Mouse (Mus musculus): ENCODE results near the gene Hfe.
"Not testable (repeated sequence)": the region's sequence is repeated elsewhere in the genome, so short reads cannot be mapped to it uniquely, and the experiment has no call there.

Hfe gene

DNA sequence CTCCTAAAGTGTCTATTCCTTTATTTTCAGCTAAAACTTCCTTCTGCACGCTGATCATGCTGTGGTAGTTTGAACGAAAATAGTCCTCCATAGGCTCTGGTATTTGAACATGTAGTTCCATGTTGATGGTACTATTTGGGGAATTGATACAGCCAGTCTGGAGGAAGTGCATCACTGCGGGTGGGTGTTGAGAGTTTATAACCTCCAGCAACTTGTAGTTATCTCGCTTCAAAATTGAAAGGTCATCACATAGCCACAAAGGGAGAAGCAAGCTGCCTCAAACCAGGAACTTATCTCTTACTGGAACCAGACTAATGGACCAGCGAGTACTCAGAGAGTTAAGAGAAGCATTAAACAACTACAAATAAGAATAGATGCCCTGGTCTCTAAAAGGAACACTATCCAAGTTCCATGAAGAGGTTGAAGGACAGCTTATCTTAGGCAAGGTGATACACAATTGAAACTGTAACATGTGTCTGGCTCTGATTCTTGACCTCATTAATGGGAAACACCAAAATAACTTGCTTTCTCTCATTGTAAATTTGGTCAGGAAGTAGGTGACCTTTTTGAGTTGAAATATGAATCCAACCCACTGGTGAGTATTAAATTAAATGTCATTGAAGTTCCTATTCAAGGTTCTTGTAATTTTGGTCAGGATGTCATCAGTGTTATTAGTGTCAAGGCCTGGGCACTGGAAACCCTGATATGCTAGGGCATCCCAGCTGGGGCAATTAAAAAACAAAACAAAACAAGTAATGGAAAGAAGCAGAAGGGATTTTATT is 5.8 kb upstream of the Hfe start:
- no peak for DNase-seq (ENCODE audit: low read depth, low spot score)

DNA sequence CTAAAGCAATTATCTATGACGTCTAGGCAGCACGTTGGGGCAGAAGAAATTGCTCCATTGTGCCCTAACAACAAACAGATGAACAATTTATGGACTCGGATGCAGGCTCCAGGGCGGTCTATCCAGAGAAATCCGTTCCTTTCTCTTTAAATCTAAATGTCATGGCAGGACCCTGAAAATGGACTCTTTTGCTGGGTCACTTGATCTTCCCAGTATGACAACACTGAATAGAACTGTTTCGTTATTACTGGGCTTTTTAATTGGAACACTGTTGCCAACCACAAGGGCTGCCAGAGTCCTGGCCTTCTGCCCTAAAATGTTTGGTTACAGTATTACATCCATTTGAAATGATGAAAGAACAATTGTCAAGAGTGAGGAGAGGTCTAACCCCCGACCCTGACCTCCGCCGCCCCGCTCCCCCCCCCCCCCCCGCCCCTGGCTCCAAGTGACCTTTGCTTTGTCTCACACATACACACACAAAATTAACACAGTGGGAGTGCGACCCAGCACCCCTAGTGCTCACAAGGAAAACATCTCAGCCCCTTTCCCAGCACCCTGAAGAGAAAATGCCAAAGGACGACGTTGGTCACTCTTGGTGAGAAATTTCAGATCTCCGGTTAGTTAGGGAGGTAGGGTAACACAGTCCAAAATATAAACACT is 810 bp downstream of the Hfe start:
- DNase-seq (ENCODE audit: low read depth, low spot score): no peak

GRCm38 (mm10) chr13:23708654-23709053 is 2.0 kb downstream of the Hfe start:
- peak; percentile 24 for DNase-seq (ENCODE audit: low read depth, low spot score)

GRCm38 (mm10) chr13:23708041-23708440 is 2.6 kb downstream of the Hfe start:
- DNase-seq (ENCODE audit: low read depth, low spot score): no peak

GRCm38 (mm10) chr13:23706771-23707170 is 3.9 kb downstream of the Hfe start:
- no peak for DNase-seq (ENCODE audit: low read depth, low spot score)

GRCm38 (mm10) chr13:23705751-23706356 is 4.8 kb downstream of the Hfe start:
- no peak for DNase-seq (ENCODE audit: low read depth, low spot score)

DNA sequence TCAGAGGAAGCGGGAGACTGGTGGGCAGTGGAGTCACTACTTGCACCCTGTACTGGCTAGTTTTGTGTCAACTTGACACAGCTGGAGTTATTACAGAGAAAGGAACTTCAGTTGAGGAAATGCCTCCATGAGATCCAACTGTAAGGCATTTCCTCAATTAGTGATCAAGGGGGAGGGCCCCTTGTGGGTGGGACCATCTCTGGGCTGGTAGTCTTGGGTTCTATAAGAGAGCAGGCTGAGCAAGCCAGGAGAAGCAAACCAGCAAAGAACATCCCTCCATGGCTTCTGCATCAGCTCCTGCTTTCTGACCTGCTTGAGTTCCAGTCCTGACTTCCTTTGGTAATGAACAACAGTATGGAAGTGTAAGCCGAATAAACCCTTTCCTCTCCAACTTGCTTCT is 7.9 kb downstream of the Hfe start:
- DNase-seq (ENCODE audit: low read depth, low spot score): not testable (repeated sequence)

- DNase-seq (ENCODE audit: low read depth, low spot score): no peak
Observed at GRCm38 (mm10) chr13:23702220-23702619, 8.4 kb downstream of the Hfe start.

- DNase-seq (ENCODE audit: low read depth, low spot score): peak; percentile 90
Observed at GRCm38 (mm10) chr13:23700786-23701520, 9.7 kb downstream of the Hfe start.

DNA sequence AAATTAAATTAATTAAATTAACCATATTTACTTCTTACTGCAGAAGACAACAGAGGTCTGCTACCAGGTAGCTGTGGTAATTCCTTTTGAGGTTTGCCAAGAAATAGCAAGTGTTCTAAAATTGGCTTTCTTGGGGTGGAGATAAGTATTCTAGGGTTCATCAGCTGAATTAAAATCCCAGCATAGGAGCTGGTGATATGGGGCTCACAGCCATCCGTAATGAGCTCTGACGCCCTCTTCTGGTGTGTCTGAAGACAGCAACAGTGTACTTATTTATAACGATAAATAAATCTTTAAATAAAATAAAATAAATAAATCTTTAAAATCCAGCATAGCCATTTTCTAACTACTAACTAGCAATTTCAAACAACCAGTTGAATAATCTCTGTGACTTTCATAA is 10.9 kb downstream of the Hfe start:
- DNase-seq (ENCODE audit: low read depth, low spot score): no peak

DNA sequence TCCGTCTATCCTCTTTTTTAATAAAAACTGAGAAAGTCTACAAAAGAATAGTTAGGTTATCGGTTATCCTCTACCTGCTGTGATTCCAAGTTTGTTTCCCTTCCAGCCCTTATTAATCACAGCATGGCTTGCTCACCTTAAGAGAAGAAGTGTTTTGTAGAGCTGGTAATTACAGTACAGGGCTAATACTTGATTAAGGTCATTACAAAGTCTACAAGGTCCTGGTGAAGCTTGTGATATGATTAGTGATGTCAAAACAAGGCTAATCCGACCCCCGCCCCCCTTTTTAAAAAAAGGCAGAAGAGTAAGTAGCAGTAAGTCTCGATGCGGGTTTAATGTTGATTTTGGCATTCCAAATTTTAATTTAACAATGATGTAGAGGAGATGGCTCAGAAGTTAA is 11.7 kb downstream of the Hfe start:
- DNase-seq (ENCODE audit: low read depth, low spot score): no peak

GRCm38 (mm10) chr13:23698300-23698693 is 12.4 kb downstream of the Hfe start, which contains the start of gene Hist1h4c:
TSS of gene Hist1h4c (minus strand) at chr13:23698454.
- peak; percentile 99 for DNase-seq (ENCODE audit: low read depth, low spot score)

GRCm38 (mm10) chr13:23697491-23698299 is 13.0 kb downstream of the Hfe start:
- DNase-seq (ENCODE audit: low read depth, low spot score): peak; percentile 90

DNA sequence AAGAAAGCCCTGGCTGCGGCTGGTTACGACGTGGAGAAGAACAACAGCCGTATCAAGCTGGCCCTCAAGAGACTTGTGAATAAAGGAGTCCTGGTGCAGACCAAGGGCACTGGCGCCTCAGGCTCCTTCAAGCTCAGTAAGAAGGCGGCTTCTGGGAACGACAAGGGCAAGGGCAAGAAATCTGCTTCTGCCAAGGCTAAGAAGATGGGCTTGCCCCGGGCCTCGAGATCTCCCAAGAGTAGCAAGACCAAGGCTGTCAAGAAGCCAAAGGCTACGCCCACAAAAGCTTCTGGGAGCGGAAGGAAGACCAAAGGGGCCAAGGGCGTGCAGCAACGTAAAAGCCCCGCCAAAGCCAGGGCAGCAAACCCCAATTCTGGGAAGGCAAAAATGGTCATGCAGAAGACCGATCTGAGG is 14.6 kb downstream of the Hfe start:
- DNase-seq (ENCODE audit: low read depth, low spot score): no peak

GRCm38 (mm10) chr13:23695514-23695913 is 15.1 kb downstream of the Hfe start, which contains the start of gene Hist1h1t:
TSS of gene Hist1h1t (plus strand) at chr13:23695814.
- no peak for DNase-seq (ENCODE audit: low read depth, low spot score)

DNA sequence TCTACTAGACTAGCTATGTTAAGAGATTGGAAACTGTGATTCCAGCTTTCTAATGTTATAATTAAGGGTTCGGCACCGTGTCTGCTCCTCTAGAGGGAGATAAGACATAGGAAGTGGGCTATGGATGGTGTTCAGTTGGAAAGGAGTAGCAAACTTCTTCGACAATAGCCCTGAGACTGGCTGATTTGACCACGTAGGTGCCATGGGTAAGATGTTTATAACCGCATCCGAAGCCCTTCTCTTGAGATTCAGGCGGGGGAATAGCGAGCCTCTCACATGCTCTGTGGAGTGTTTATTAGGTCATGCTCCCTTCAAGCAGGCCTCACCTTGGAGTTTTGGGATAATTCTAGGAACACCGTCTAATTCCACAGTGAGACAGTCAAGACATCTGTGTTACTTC is 15.7 kb downstream of the Hfe start:
- DNase-seq (ENCODE audit: low read depth, low spot score): no peak

GRCm38 (mm10) chr13:23693856-23694440 is 16.7 kb downstream of the Hfe start:
- DNase-seq (ENCODE audit: low read depth, low spot score): no peak

- DNase-seq (ENCODE audit: low read depth, low spot score): no peak
Observed at GRCm38 (mm10) chr13:23689459-23689858, 21.2 kb downstream of the Hfe start.

GRCm38 (mm10) chr13:23688956-23689355 is 21.7 kb downstream of the Hfe start:
- no peak for DNase-seq (ENCODE audit: low read depth, low spot score)

DNA sequence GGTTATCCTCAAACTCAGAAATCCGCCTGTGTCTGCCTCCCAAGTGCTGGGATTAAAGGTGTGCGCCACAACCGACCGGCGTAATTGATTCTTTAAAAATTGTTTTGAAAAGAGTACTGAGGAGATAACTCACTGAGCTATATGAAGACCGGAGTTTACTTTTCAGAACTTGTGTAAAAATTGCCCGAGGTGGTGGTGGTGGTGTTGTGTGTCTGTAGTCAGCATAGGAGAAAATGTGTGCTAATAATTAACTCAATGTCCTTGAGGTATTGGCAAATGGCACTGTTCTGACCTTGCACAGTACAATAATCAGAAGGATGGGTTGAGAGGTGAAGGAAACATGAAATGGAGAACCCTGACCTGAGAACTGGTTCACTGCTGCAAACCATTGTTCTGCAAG is 22.7 kb downstream of the Hfe start:
- DNase-seq (ENCODE audit: low read depth, low spot score): no peak

DNA sequence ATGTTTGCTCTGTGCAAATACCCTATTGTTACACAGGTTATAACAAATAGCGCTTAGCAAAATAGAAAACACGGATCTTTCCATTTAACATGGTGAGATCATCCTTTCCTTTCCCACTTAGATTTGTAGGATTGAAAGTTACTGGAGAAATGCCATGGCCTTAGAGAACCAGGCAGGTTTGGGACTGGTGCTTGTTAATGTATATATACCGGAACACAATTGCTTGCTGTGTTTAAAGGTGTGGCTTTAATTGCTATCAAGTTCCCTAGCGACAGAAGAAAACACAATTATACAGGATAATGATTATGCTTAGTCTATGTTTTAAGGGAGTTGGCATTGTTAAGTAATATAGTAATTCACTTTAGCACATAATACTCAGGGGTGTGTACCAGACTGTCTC is 23.5 kb downstream of the Hfe start:
- no peak for DNase-seq (ENCODE audit: low read depth, low spot score)

All from 3T3-L1 (cell line).